Mouse (Mus musculus) mouse embryonic stem cell (cell line): ENCODE data around the gene Pdk2.

ENCODE experiments used
- in situ Hi-C, 2 experiments: fragments of 300-500 bp; cut with MboI; formaldehyde crosslinking; loops; 1 replicate in 1 of 2; 3 replicates in 1 of 2; pipeline ENCODE4 v1.14.3; 2019 to 2020; ENCODE audit warnings: low sequenced_read_pairs in 2 of 2, low pct_unique_long_range_greater_than_20kb in 1 of 2, mixed read lengths in 1 of 2; ENCODE audit not compliant: unreplicated experiment in 1 of 2

Pdk2 gene

DNA sequence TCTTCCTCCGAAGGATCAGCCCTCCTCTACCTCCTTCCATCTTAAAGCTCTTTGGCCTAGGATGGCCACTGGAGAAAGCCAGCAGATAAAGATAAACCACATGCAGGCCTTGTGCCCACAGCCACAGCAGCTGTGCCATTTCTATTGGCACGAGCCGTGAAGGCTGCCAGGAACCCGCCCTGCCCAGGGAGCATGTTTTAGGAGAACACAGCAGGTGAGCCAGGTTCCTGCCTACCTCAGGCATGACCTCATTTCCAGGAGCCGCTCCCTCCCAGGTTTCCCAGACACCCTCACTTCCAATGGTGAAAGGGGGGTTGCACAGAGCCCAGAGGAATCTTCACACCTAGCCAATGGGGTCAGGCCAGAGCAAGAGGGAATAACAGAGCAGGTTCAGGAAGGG lies 31.6 kb upstream of the Pdk2 start:
- in situ Hi-C loops: no loop called here

DNA sequence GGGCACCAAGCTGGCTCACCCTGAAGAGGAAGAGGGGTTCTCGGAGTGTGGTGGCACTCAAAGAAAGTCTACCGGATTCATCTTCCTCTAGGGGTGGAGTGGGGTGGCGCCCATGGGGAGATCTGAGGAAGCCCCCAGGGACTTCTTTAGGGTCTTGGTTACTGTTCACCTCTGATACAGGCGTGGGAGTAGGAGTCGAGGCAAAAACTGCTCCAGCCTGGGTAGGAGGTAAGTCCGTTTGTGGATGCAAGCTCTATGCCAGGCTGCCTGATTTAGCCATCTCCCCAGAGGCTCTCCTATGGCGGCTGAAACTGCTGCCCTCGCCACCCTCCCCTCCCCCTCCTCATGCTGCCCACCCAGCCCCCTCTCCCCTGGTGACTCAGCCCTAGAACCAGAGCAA lies 31.0 kb upstream of the Pdk2 start:
- in situ Hi-C loops: no loop called here

DNA sequence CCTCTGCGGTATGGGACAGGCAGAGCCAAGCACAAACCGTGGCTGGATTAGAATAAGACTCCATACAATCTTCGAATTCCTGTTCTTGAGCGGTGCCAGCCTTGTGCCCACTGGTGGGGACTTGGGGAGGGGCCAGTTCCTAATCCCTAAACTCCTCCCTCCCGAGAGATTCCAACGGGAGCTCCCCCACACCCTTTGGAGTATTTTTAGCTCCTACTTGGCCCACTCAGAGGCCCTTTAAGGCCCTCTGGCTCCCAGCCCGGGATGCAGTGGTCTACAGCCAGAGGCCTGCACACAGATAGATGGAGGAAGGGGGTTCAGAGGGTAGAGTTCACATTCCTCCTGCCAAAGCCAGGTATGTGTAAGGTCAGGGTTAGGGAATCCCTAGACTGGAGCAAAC lies 30.1 kb upstream of the Pdk2 start:
- in situ Hi-C loops: no loop called here

DNA sequence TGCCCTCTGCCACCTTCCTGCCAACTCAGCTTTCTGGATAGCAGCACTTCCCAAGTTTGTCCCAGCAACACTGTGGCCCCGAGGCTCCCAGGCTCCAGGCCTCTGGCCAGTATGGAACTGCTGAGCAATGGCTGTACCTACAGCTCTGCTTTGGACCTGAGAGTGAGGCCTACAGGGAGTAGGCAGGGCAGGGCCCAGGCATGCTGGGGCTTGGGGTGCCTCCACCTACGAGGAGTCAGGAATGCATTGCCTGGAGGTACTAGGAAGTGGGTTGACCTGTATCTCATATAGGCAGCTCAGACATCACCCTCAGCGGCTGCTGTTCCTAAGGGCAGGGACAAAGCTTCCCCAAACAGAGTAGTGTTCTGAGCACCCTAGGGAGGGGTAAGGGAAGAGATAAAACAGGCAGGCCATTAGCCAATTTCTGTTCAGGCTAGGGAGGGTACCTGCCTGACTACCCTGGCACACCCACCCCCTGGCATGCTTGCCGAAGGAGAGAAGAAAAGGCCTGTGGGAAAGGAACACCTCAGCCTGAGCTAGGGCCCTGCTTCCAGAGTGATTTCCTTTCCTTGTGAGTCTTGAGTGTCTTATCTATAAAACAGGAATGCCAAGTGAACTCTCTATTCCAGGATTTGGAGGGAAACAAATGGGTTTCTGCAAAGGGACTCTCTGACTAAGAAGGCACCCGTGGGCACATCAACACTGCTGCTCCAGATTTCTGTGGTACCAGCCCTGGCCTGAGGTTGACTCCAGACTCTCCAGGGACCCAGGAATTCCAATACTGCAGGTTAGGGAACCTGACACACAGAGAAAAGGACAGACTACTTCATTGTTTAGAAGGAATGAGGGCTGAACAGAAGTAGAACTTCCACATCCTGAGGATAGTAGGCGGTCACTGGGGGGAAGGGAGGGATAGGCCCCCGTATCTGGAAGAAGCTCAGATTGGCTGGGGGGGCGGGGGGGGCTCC lies 29.3 kb upstream of the Pdk2 start:
- in situ Hi-C loops: no loop called here

DNA sequence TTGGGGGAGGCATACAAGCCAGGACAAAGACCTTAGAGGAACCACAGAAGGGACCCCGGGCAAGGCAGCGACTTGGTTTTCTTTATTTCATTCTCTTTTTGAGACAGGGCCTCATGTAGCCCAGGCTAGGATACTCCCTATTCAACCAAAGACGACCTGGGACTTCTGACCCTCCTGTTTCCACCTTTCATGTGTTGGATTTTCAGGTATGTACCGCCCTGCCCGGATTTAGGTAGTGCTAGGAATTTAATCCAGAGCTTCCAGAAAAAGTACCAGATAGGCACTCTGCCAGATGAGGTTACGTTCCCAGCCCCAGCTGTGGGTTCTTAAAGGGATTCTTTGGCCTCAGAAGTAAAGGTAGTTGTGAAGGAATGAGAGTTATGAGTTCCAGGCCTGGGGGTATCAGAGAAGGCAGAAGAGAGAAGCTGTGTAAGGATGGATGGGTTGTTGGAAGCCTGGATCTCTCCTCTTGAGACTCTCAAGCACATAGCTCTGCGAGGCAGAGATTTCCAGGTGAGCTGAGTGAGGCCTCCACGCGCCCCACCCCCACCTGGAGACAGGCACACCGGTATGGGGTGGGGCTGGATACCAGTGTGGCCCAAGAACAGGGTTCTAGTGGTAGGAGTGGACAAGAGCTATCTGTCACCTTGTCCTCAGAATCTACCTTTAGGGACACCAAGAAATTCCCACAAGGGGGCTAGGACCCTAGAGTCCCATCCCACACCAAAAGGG lies 28.2 kb upstream of the Pdk2 start:
- in situ Hi-C loops: no loop called here

DNA sequence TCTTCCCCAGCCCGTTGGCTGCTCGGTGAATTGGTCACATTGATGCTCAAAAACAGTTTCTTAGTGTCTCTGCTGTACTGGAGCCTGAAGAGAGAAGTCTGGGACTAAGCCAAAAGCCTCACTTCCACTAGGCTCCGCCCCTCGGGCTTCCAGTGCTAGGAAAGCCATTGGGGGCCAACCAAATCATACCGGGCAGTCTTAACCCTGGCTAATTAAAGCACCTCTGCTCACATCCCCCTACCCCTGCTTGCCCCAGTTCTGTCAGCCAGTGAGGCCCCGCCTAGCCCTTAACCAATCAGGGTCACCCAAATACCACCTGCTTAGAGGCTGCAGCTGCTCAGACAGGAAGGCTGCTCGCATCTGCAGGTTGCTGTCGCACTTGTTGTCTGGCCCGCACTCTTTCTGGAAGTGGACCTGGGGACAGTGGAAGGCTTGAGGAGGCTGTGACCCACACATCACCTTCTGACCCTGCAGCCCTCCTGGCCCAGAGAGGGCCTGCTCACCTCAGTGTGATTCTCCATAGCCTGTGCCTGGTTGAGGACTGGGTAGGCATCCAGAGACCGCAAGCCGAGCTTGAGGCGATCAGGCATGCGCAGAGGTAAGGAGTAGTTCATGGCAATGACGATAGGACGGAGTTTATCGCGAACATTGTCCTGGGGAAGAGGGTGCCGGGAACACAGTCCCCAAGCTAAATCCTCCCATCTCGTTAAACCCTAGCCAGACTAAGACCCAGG lies 15.8 kb upstream of the Pdk2 start:
- in situ Hi-C loops: no loop called here

DNA sequence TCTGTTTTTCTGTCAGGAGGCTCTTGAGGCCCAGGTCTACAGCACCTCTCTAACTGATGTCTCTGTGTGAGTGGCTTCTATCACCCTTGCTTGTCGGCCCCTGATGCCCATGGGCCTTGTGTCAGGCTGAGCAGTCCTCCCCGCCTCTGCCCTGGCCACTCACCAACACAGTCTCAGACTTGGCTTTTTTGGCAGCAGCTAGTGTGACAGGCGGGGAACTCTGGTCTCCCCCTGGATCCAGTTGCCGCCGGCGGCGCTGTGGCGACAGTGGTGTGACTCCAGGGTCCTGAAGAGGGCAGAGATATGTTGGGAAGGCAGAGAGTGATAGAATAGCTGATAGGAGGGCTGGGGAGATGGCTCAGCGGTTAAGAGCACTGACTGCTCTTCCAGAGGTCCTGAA lies 11.9 kb upstream of the Pdk2 start:
- in situ Hi-C loops: no loop called here

DNA sequence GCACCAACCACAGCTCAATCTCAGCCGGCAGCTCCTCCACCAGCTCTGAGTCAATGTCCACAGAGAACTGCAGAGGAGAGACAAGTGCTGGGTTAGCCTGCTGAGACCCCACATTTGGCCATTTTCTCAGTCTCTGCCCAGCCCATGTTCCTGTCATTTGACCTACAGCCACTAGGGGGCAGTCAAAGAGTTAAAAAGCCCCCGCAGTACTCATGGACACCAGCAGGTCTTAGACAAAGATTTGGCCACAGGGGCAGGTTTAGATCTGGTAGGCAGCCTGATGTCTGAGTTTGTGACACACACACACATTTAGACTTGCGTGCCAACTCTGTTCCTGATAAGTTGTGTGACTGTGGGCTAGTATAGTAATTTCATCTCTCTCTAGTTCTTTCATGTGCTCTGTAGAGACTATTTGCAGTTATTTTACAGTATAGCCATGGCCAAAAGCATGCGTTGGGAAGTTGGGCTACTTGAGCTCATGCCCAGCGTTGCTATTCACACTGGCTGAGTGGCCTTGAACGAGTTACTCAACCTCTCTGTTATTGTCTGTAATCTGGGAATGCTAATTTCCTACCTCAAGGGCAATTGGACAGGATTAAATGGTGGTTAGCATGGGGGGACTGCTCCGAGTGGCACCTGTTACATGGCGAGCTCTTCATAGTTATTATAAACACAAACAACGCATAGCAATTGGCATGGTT lies 6.0 kb upstream of the Pdk2 start:
- in situ Hi-C loops: no loop called here

DNA sequence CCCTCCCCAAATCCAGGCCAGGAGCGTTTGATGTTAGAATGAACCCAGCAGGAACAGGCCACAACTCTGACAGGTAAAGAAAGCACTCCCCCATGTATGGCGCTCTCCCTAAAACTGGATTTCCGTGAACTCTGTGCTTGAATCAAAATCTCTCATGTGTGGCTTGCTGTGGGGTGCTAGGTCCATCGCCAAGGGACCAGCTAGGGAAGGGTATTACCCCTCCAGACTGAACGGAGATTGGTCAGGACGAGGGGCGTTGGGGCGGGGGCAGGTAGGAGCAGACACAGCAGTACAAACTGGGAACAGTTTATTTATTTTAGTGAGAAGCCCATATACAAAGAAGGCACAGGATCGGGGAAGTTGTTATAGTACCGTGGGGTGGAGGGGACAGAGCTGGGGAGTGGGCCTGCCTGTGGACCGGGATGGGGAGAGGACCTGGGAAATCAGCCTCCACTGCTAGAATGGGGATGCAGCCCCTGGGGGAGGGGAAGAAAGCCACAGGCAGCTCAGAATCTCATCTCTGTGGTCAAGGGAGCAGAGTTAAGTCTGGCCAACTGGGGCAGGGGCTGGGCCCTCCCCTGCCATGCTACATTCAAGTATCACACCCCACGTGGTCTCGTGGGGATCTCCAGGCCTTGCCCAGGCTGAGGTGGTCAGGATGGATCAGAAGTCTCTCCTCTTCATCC lies 3.2 kb upstream of the Pdk2 start:
- in situ Hi-C loops: loop anchor here in 1 of 2 experiments (5.0 kb wide), 1 partner anchor 63 kb away; no protein-coding TSS in a partner anchor

DNA sequence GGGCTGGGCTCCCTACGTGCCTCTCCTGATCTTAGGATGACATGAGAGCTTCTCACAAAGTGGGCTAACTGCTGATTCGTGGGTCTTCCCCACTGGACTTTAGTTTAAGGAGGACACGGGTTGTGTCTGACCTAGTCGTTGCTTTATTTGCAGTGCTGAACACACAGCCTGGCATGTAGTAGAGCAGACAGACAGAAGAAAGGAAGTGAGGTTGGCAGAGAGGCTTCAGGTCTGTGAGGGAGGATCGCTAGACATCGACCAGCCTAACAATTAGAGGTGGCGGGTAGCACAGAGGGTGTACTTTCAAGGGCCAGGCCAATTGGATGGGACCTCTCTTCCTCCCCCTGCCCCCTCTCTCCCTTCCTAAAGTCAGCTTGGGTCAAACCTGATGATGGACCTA lies 2.5 kb upstream of the Pdk2 start:
- in situ Hi-C loops: loop anchor here in 1 of 2 experiments (5.0 kb wide), 1 partner anchor 64 kb away; no protein-coding TSS in a partner anchor

DNA sequence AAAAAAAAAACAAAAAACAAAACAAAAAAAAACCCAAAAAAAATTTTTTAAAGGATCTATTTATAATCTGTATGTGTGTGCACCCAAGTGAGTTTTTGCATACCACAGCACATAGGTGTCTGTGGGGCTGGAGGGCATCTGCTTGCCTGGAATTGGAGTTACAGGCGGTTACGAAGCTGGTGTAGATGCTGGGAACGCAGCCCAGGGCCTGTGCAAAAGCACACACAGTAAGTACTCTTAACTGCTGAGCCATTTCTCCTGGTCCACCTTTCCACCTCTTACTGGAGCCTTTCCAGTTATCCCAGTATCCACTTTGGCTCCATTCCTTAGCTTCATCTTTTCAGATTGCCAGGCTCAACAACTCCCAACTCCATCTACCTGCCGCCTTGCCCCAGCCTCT lies 1.9 kb upstream of the Pdk2 start:
- in situ Hi-C loops: loop anchor here in 1 of 2 experiments (5.0 kb wide), 1 partner anchor 64 kb away; no protein-coding TSS in a partner anchor

DNA sequence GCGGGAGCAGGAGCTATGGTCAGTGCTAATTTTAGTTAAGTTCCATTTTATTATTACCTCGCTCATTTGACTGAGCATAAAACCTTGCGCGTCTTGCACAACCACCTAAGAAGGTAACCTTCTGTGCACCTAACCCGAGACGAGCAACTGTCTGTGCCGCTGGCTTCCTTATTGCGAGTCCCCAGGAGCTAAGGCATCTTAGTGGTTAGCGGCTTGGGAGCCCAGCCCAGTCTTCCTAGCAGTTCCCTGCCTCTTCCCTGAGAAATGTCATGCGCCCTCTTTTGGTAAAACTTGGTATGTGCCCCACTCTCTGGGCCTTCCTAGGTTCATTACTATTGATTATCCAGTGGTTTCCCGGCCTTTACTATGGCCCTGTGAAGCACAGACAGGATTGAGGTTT lies 942 bp upstream of the Pdk2 start:
- in situ Hi-C loops: loop anchor here in 1 of 2 experiments (5.0 kb wide), 1 partner anchor 65 kb away; no protein-coding TSS in a partner anchor

DNA sequence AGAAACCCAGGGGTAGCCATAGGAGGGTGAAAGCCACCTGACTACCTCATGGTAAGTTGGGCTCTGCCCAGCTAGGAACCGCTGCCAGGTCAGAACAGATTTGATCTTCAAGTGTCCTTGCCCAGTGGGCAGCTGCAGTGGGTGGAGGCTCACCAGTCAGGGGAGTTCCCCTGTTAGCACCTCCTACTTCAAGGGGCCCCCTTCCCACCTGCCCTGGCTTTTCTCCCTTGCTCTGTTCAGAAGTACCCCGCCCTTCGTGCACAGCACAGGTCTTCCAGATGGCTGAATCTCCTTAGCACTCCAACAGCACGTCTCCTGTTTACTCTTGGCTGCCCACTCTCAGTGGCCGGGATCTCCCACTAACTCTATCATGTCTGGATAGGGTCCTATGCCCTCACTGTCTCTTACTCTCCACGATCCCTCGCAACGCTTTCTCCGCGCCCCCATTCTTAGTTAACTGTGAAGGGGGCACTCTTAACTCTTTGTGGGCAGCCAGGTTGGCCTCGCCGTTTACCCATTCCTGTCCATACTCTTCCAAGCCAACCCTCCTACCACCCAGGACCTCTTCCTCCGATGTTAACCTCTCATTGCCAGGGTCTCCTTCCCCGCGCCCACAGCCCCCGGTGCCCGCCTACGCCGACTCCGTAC lies 539 bp downstream of the Pdk2 start:
- in situ Hi-C loops: loop anchor here in 1 of 2 experiments (5.0 kb wide), 1 partner anchor 67 kb away; no protein-coding TSS in a partner anchor

DNA sequence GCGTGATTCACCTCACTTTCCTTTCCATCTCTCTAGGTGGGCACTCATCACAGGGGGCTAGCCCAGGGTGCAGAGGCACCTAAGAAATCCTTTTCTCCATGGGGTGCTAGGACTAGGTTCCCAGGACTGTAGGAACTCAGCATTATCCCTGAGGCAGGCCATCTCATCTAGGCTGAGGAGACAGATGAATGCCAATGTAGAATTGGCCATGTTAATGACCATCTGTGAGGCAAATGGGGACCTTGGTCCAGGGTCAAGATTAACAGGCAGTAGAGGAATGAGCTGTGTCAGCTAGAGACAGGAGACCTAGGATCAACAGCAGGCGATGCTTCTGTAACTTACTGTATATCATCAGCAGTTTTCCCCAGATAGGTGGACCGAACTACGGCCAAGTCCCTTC lies 1.4 kb downstream of the Pdk2 start:
- in situ Hi-C loops: loop anchor here in 1 of 2 experiments (5.0 kb wide), 1 partner anchor 68 kb away; no protein-coding TSS in a partner anchor

DNA sequence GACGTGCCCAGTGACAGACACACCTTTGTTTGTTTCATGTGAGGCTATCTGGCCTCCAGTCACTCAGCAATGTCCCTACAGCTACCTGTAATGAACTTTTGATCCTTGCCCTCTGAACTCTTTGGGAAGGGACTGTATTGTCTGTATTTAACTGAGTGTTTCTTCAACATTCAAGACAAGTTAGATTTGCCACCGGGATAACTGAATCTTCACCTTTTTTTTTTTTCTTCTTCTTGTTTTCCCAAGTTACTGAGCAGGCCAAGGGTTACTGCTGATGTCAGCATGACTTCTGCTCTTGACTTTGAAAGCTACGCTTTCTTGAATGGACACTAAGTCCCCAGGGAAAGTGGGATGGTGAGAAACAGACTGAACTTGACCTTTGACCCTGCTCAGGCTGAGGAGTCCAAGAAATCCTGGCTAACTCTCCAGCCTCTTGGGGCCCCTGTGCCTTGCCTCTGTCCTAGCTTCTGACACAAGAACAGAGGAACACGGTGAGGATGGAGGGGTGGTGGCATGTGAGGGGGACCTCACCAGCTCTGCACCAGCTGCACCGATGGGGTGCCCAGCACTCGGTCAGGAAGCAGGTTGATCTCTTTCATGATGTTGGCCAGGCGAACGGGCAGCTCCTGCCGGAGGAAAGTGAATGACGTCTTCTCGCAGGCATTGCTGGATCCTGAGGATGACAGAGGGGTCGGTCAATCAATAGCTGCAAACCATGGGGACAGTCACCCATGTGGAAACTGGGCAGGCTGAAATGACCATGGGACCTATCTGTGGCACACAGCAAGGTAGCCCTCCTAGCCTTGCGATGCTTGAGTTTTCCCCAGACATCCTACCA lies 2.1 kb downstream of the Pdk2 start:
- in situ Hi-C loops: no loop called here

DNA sequence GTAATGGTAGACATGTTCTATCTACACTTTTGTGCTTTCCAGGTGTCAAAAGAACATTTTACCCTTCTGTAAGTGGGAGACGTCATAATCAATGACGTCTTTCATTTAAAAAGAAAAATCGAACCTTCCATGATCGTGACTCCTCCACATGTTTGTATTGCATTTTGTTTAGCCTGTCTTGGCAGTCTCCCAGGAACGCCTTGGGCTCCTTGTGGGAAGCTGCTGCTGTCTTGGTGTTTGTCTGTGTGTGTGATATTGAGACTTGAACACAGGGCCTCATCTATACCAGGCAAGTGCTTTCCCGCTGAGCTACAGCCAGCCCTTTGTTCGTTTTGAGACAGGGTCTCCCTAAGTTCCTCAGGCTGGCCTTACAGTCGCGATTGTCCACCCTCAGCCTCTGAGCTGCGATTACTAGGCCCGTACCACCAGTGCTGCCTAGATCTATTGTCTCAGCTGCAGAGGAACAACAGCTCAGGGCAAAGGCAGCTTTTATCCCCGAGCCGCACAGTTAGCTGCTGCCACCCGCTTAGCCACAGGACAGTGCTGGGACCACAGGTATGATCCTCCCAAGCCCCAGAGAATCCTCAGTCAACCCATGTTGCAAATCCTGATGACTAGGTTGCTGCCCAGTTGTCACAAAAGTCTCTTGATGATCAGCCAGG lies 2.9 kb downstream of the Pdk2 start:
- in situ Hi-C loops: no loop called here
